Mouse (Mus musculus) heart, postnatal 10 days (tissue): Measurements from ENCODE around the gene Krt18. TPM values are rescaled to one million over a fixed set of nuclear protein-coding genes. Genes with fewer than 3 reads are reported as not detected.
"Not testable (repeated sequence)": the region's sequence is repeated elsewhere in the genome, so short reads cannot be mapped to it uniquely, and the experiment has no call there.

ENCODE experiments used
- DNase-seq, 2 experiments: peaks; one replicate each; pipeline ENCODE4 v3.0.0; 2021
- intact Hi-C: fragments of 180-260 bp; cut with DNase I; formaldehyde crosslinking; loops from one replicate; pipeline ENCODE4 v1.15.1; 2025
- total RNA-seq, 2 experiments: library from RNA; stranded (reverse); gene quantifications; 2 replicates each; pipeline ENCODE4 v1.2.3; 2021

Gene Krt18
- total RNA-seq, 2 experiments from 2014 or later: 6.5 to 7.2 TPM

GRCm38 (mm10) chr15:102051920-102052683 lies 24.1 kb downstream of the Krt18 start:
- DNase-seq: peak; percentile 53 to 62
- intact Hi-C loops: no loop called here

GRCm38 (mm10) chr15:102056495-102057174 lies 28.7 kb downstream of the Krt18 start:
- intact Hi-C loops: no loop called here
- peak in 1 of 2 experiments; percentile 58 for DNase-seq

- intact Hi-C loops: loop anchor here (1.0 to 5.0 kb wide), 3 partner anchors 77 to 728 kb away; no protein-coding TSS in a partner anchor
Observed at GRCm38 (mm10) chr15:102065661-102066325, 37.8 kb downstream of the Krt18 start.

GRCm38 (mm10) chr15:102070476-102071467 lies 42.8 kb downstream of the Krt18 start:
- DNase-seq: no peak
- intact Hi-C loops: no loop called here

More at GRCm38 (mm10) chr15:102065661-102066325, 37.8 kb downstream of the Krt18 start:
- peak; percentile 95 to 97 for DNase-seq

- intact Hi-C loops: no loop called here
Observed at GRCm38 (mm10) chr15:102072963-102073558, 45.1 kb downstream of the Krt18 start.

GRCm38 (mm10) chr15:102073559-102074069 lies 45.6 kb downstream of the Krt18 start, which contains the start of gene Eif4b:
Gene Eif4b (plus strand): TSS chr15:102073773.
- DNase-seq: peak; percentile 99
- intact Hi-C loops: loop anchor here (2.0 kb wide), 1 partner anchor 19 kb away; no protein-coding TSS in a partner anchor

More at GRCm38 (mm10) chr15:102072963-102073558, 45.1 kb downstream of the Krt18 start:
- no peak for DNase-seq

GRCm38 (mm10) chr15:102074070-102074731 lies 46.2 kb downstream of the Krt18 start:
- peak; percentile 66 to 70 for DNase-seq
- intact Hi-C loops: loop anchor here (2.0 kb wide), 1 partner anchor 19 kb away; no protein-coding TSS in a partner anchor

GRCm38 (mm10) chr15:102074876-102075585 lies 47.1 kb downstream of the Krt18 start:
- DNase-seq: no peak
- intact Hi-C loops: loop anchor here (2.0 kb wide), 1 partner anchor 18 kb away; no protein-coding TSS in a partner anchor

GRCm38 (mm10) chr15:102077111-102077677 lies 49.2 kb downstream of the Krt18 start:
- DNase-seq: no peak
- intact Hi-C loops: no loop called here

- no peak for DNase-seq
- intact Hi-C loops: no loop called here
Observed at GRCm38 (mm10) chr15:102079221-102079620, 51.2 kb downstream of the Krt18 start.

- intact Hi-C loops, DNase-seq: not testable (repeated sequence)
Observed at GRCm38 (mm10) chr15:102079924-102080323, 51.9 kb downstream of the Krt18 start.

- DNase-seq: no peak
- intact Hi-C loops: no loop called here
Observed at GRCm38 (mm10) chr15:102080429-102080828, 52.4 kb downstream of the Krt18 start.

Other genes with a start within 250 kb of the Krt18 start
- not detected for gene Krt72, start 241.7 kb upstream of the Krt18 start, total RNA-seq
- gene Krt73, start 225.8 kb upstream of the Krt18 start, total RNA-seq: not detected
- not detected for gene Krt2, start 210.0 kb upstream of the Krt18 start, total RNA-seq
- gene Krt1, start 177.4 kb upstream of the Krt18 start, total RNA-seq: not detected
- not detected for gene Krt77, start 158.5 kb upstream of the Krt18 start, total RNA-seq
- gene Krt76, start 135.3 kb upstream of the Krt18 start, total RNA-seq: not detected
- not detected for gene Krt4, start 103.4 kb upstream of the Krt18 start, total RNA-seq
- under 1 TPM; 0.36 to 0.40 TPM for gene Krt79, start 87.9 kb upstream of the Krt18 start, total RNA-seq
- not detected for gene Krt78, start 73.9 kb upstream of the Krt18 start, total RNA-seq
- 1 to 10 TPM; 3.5 to 4.8 TPM for gene Krt8, start 23.7 kb upstream of the Krt18 start, total RNA-seq
- gene Eif4b, start 45.6 kb downstream of the Krt18 start, total RNA-seq: 100 to 1,000 TPM; 149 to 154 TPM
- gene Tns2, start 72.2 kb downstream of the Krt18 start, total RNA-seq: 100 to 1,000 TPM in 1 of 2 experiments, 10 to 100 TPM in 1; 95.1 to 108 TPM
- gene Spryd3, start 108.1 kb downstream of the Krt18 start, total RNA-seq: 10 to 100 TPM; 19.1 to 22.2 TPM
- 10 to 100 TPM; 24.8 to 30.5 TPM for gene Igfbp6, start 116.2 kb downstream of the Krt18 start, total RNA-seq
- gene Soat2, start 122.3 kb downstream of the Krt18 start, total RNA-seq: under 1 TPM in 1 of 2 experiments, not detected in 1; 0.20 TPM
- gene Zfp740, start 175.1 kb downstream of the Krt18 start, total RNA-seq: 10 to 100 TPM; 48.2 to 48.3 TPM
- gene Csad, start 176.5 kb downstream of the Krt18 start, total RNA-seq: 10 to 100 TPM; 25.6 to 33.8 TPM
- gene Itgb7, start 203.8 kb downstream of the Krt18 start, total RNA-seq: 1 to 10 TPM; 1.9 to 2.0 TPM
- 10 to 100 TPM; 23.2 to 27.2 TPM for gene Rarg, start 229.3 kb downstream of the Krt18 start, total RNA-seq
- not detected for gene Gm9918, start 242.4 kb downstream of the Krt18 start, total RNA-seq